Mouse (Mus musculus): ENCODE measurements around the gene Ift80. TPM values are rescaled to one million over a fixed set of nuclear protein-coding genes. Genes with fewer than 3 reads are reported as not detected.
"Not testable (repeated sequence)": the region's sequence is repeated elsewhere in the genome, so short reads cannot be mapped to it uniquely, and the experiment has no call there.

The Ift80 gene
- polyA plus RNA-seq, 1 experiment from 2014 or later, result 13.4 TPM

DNA sequence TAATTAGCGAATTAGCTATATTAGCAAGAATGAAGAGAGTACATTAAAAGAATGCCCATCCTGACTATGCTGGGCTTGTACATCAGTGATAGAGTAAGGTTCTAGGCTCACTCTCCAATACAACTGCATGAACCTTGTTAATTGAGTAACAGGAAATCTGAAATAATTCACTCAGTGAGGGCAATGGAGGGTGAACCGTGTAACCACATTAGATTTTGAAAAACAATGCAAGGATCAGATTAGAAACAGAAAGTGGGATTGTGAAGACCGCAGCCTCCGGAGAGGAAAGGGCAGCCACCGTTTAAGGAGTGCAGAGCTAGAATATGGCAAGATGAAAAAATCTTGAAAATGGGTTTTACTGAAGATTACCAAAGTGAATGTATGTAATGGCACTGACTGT, 36.9 kb upstream of the Ift80 start:
- H3K27ac ChIP-seq (ENCODE audit: low read length), result peak overlapping the region; percentile 48
- peaks cover 17% of the 10 kb centered on the region for H3K4me1 ChIP-seq (ENCODE audit: control insufficient read depth, insufficient read depth, low read length)
- no peaks in the 10 kb centered on the region for H3K27me3 ChIP-seq (ENCODE audit: control insufficient read depth, insufficient read depth, low read length)
- H3K36me3 ChIP-seq (ENCODE audit: control insufficient read depth, insufficient read depth), result peaks cover 7% of the 10 kb centered on the region
- peak overlapping the region; percentile 56 for H3K4me2 ChIP-seq (ENCODE audit: low read depth, low read length)
- H3K4me3 ChIP-seq (ENCODE audit: low read length), result peak overlapping the region; percentile 29
- 54% methylated on average over 5 of the region's 5 CpGs for WGBS
- peak overlapping the region; percentile 41; the same call in 1 of the 2 replicates for H3K9ac ChIP-seq (ENCODE audit: low read length)
- ATAC-seq (replicated peaks; ENCODE audit: extremely low read depth, insufficient read depth, low FRiP score), result no peak
- H3K9me3 ChIP-seq (replicated peaks; ENCODE audit: control insufficient read depth, low read length), result no peaks in the 10 kb centered on the region

DNA sequence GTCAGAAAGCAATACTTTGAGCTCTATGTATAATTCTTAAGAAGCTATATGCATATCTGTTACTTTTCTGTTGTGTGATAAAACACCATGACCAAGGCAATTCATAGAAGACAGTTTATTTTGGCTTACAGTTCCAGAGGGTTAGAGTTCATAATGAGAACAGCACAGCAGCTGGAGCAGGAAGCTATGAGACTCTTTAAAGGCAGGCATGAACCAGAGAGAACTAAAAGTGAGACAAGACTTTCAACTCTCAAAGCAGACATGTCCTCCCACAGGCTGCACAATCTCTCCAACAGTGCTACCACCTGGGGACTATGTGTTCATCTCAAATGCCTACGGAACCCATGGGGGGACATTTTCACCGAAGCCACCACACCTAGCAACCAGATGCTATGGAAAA, 35.7 kb upstream of the Ift80 start:
- H3K27ac ChIP-seq (ENCODE audit: low read length), result peak overlapping the region; percentile 29; the same call in 1 of the 2 replicates
- H3K4me2 ChIP-seq (ENCODE audit: low read depth, low read length), result peak overlapping the region; percentile 4; the same call in 1 of the 2 replicates
- no peak overlapping the region for H3K4me3 ChIP-seq (ENCODE audit: low read length)
- peaks cover 10% of the 10 kb centered on the region for H3K36me3 ChIP-seq (ENCODE audit: control insufficient read depth, insufficient read depth)
- peaks cover 12% of the 10 kb centered on the region; the same call in 1 of the 2 replicates for H3K4me1 ChIP-seq (ENCODE audit: control insufficient read depth, insufficient read depth, low read length)
- no peaks in the 10 kb centered on the region for H3K27me3 ChIP-seq (ENCODE audit: control insufficient read depth, insufficient read depth, low read length)
- H3K9ac ChIP-seq (ENCODE audit: low read length), result no peak overlapping the region
- H3K9me3 ChIP-seq (replicated peaks; ENCODE audit: control insufficient read depth, low read length), result no peaks in the 10 kb centered on the region
- ATAC-seq (replicated peaks; ENCODE audit: extremely low read depth, insufficient read depth, low FRiP score), result no peak
- 89% methylated on average over 2 of the region's 2 CpGs for WGBS

DNA sequence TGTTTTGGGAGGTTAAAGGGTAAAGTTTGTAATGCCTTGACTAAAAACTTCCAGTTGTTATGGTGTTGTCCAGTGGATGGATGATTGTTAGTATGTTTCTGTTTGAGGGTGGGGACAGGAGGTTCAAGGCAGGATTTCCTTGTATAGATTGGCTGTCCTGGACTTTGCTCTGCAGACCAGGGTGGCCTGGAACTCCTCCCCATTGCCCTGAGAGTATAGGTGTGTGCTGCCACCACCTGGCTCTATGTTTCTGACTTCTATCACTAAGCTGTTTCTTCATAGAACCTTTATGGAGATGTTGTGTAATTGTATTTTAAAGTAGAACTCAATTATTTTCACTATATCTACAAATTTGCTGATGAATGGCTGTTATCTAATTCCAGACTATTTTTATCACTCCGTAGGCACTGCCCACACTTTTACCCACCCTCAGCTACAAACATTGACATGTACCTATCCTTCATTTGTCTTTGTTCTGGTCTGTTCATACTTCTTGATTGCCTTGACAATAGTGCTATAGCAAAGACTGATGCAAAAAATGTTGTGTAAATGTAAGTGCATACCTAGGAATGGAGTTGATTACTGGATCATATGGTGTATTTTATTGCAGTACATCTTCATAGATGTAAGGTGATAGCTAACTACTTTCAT, 21.9 kb upstream of the Ift80 start:
- Histone ChIP-seq H3K4me3 (ENCODE audit: low read length) (no peak overlapping the region), H3K27me3 (ENCODE audit: control insufficient read depth, insufficient read depth, low read length) (no peaks in the 10 kb centered on the region), H3K27ac (ENCODE audit: low read length) (no peak overlapping the region), H3K9me3 (replicated peaks; ENCODE audit: control insufficient read depth, low read length) (no peaks in the 10 kb centered on the region), H3K4me2 (ENCODE audit: low read depth, low read length) (no peak overlapping the region), H3K36me3 (ENCODE audit: control insufficient read depth, insufficient read depth) (peaks cover 52% of the 10 kb centered on the region), H3K4me1 (ENCODE audit: control insufficient read depth, insufficient read depth, low read length) (no peaks in the 10 kb centered on the region), H3K9ac (ENCODE audit: low read length) (no peak overlapping the region)
- 79% methylated on average over 1 of the region's 1 CpGs for WGBS
- no peak for ATAC-seq (replicated peaks; ENCODE audit: extremely low read depth, insufficient read depth, low FRiP score)

DNA sequence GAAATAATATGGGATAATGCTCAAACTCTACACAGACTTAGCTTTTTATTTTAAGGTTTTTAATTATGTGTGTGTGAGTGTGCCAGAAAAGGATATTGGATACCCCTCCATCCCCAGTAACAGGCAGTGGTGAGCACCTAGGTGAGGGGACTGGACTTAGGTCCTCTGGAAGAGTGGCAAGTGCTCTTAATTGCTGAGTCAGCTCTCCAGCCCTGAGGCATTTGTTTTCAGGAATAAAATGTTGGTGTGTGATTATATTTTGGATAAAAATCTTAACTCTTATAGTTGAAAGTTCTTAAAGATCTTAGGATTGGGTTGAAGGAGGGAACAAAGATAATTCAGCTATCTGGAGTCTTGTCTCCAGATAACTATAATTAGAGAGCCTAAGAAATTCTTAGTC, 16.4 kb upstream of the Ift80 start:
- H3K9ac ChIP-seq (ENCODE audit: low read length), result no peak overlapping the region
- H3K9me3 ChIP-seq (replicated peaks; ENCODE audit: control insufficient read depth, low read length), result no peaks in the 10 kb centered on the region
- no peak overlapping the region for H3K27ac ChIP-seq (ENCODE audit: low read length)
- H3K4me3 ChIP-seq (ENCODE audit: low read length), result no peak overlapping the region
- no peaks in the 10 kb centered on the region for H3K4me1 ChIP-seq (ENCODE audit: control insufficient read depth, insufficient read depth, low read length)
- no peak for ATAC-seq (replicated peaks; ENCODE audit: extremely low read depth, insufficient read depth, low FRiP score)
- H3K36me3 ChIP-seq (ENCODE audit: control insufficient read depth, insufficient read depth), result peaks cover 44% of the 10 kb centered on the region
- no peak overlapping the region for H3K4me2 ChIP-seq (ENCODE audit: low read depth, low read length)
- no peaks in the 10 kb centered on the region for H3K27me3 ChIP-seq (ENCODE audit: control insufficient read depth, insufficient read depth, low read length)

DNA sequence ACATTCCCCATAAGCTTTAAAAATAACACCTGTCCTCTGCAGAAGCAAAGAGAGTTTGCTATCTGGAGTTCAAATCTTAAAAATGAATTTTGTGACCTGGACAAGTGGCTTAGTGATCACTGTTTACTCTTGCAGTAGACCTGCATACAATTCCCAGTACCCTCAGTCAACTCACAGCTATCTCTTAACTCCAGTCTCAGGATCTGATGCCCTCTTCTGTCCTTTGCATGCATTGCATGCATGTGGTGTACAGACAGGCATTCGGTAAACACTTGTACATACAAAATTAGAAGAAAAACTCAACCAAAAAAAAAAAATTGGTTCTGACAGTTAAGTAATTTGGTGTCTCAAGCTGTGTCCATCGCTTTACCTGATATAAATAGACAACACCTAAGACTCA, 15.9 kb upstream of the Ift80 start:
- H3K4me1 ChIP-seq (ENCODE audit: control insufficient read depth, insufficient read depth, low read length), result no peaks in the 10 kb centered on the region
- no peak overlapping the region for H3K27ac ChIP-seq (ENCODE audit: low read length)
- no peak for ATAC-seq (replicated peaks; ENCODE audit: extremely low read depth, insufficient read depth, low FRiP score)
- H3K4me2 ChIP-seq (ENCODE audit: low read depth, low read length), result no peak overlapping the region
- H3K9ac ChIP-seq (ENCODE audit: low read length), result no peak overlapping the region
- H3K27me3 ChIP-seq (ENCODE audit: control insufficient read depth, insufficient read depth, low read length), result no peaks in the 10 kb centered on the region
- no peak overlapping the region for H3K4me3 ChIP-seq (ENCODE audit: low read length)
- peaks cover 40% of the 10 kb centered on the region for H3K36me3 ChIP-seq (ENCODE audit: control insufficient read depth, insufficient read depth)
- WGBS, result 86% methylated on average over 2 of the region's 2 CpGs
- H3K9me3 ChIP-seq (replicated peaks; ENCODE audit: control insufficient read depth, low read length), result no peaks in the 10 kb centered on the region

DNA sequence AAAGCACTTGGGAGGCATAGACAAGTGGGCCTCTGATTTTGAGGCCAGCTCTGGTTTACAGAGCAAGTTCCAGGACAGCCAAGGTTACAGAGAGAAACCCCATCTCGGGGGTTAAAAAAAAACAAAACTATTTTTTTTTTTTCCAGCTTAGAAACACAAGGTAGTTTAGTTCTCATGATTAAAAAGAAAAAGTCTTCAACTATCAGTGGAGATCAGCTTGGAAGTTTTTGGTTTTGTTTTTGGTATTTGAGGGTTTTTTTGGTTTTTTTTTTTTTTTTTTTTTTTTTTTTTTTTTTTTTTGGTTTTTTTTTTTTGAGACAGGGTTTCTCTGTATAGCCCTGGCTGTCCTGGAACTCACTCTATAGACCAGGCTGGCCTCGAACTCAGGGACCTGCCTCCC, 14.3 kb upstream of the Ift80 start:
- H3K9ac ChIP-seq (ENCODE audit: low read length); H3K4me2 ChIP-seq (ENCODE audit: low read depth, low read length); ATAC-seq (replicated peaks; ENCODE audit: extremely low read depth, insufficient read depth, low FRiP score); H3K27ac ChIP-seq (ENCODE audit: low read length); H3K27me3 ChIP-seq (ENCODE audit: control insufficient read depth, insufficient read depth, low read length); H3K9me3 ChIP-seq (replicated peaks; ENCODE audit: control insufficient read depth, low read length); H3K4me1 ChIP-seq (ENCODE audit: control insufficient read depth, insufficient read depth, low read length); H3K4me3 ChIP-seq (ENCODE audit: low read length): not testable (repeated sequence)
- peaks cover 35% of the 10 kb centered on the region for H3K36me3 ChIP-seq (ENCODE audit: control insufficient read depth, insufficient read depth)
- 97% methylated on average over 2 of the region's 2 CpGs for WGBS

DNA sequence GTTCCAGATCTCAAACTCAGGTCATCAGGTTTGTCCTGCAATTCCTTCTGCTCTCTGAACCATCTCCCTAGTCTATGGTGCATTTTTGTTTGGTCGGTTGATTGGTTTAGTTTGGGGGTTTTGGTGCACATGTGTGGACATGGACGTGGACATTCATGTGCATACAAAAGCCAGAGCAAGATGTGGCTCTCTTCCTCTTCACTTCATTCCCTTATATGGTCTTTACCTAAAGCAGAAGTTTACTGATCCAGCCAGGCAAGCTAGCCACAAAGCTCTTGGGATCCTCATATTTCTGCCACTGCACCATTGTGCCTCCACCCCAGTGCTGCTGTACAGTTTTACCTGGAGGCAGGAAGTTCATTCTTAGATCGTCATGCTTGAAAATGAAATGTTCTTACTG, 12.8 kb upstream of the Ift80 start:
- WGBS, result 90% methylated on average over 3 of the region's 3 CpGs
- Histone ChIP-seq H3K4me2 (ENCODE audit: low read depth, low read length) (no peak overlapping the region), H3K27me3 (ENCODE audit: control insufficient read depth, insufficient read depth, low read length) (no peaks in the 10 kb centered on the region), H3K9me3 (replicated peaks; ENCODE audit: control insufficient read depth, low read length) (no peaks in the 10 kb centered on the region), H3K36me3 (ENCODE audit: control insufficient read depth, insufficient read depth) (peaks cover 30% of the 10 kb centered on the region), H3K4me1 (ENCODE audit: control insufficient read depth, insufficient read depth, low read length) (no peaks in the 10 kb centered on the region), H3K27ac (ENCODE audit: low read length) (no peak overlapping the region), H3K4me3 (ENCODE audit: low read length) (no peak overlapping the region), H3K9ac (ENCODE audit: low read length) (no peak overlapping the region)
- no peak for ATAC-seq (replicated peaks; ENCODE audit: extremely low read depth, insufficient read depth, low FRiP score)

DNA sequence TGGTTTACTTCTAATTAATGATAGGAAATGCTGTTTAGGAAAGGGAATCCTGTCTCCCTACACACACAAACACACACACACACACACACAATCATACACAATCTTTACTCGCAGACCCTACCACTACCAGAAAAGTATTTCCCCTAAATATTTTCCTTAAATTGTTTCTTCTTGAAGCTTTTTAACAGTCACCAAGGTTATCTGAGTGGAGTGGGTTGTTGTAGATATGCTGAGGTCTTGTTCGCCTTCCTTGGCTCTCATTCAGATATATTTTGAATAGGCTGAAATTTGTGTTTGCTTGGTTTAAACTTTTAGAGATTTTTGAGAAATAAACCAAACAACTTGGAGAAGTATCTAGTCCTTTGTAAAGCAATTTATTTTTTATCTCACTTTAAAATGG, 4.5 kb upstream of the Ift80 start:
- Histone ChIP-seq H3K4me3 (ENCODE audit: low read length) (no peak overlapping the region), H3K4me2 (ENCODE audit: low read depth, low read length) (peak overlapping the region; percentile 29; the same call in 1 of the 2 replicates), H3K9ac (ENCODE audit: low read length) (0 out of 2 replicates have a peak overlapping the region, but pooled peaks have one; percentile 18), H3K27ac (ENCODE audit: low read length) (no peak overlapping the region), H3K36me3 (ENCODE audit: control insufficient read depth, insufficient read depth) (peaks cover 4% of the 10 kb centered on the region; the same call in 1 of the 2 replicates), H3K27me3 (ENCODE audit: control insufficient read depth, insufficient read depth, low read length) (no peaks in the 10 kb centered on the region), H3K9me3 (replicated peaks; ENCODE audit: control insufficient read depth, low read length) (no peaks in the 10 kb centered on the region), H3K4me1 (ENCODE audit: control insufficient read depth, insufficient read depth, low read length) (peaks cover 9% of the 10 kb centered on the region)
- ATAC-seq (replicated peaks; ENCODE audit: extremely low read depth, insufficient read depth, low FRiP score), result no peak
- WGBS, result 35% methylated on average over 2 of the region's 2 CpGs

DNA sequence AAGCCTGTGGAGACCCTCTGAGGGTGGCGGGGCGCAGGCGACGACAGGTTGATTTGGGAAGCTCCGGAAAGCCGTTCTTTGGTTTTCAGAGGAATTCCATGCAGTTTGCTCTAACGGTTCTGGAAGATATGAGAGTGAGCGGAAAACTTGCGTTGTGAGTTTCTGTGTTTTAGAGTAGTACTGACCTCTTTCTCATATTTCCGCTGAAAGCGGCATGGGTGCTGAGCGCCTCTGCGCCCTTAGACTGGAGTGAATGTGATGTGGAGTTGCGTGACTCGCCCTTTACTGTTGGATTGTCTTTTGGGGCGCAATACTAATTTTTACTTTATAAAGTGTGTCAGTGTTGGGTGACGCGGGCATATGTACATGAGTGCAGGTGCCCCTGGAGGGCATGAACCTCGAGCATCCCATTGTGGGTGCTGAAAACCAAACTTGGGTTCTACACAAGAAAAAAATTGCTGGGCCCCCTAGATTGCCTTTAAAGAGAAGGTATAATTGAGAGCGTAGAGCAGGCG, 1.9 kb upstream of the Ift80 start:
- Histone ChIP-seq H3K9me3 (replicated peaks; ENCODE audit: control insufficient read depth, low read length) (no peaks in the 10 kb centered on the region), H3K4me2 (ENCODE audit: low read depth, low read length) (peak overlapping the region; percentile 86), H3K36me3 (ENCODE audit: control insufficient read depth, insufficient read depth) (no peaks in the 10 kb centered on the region), H3K4me3 (ENCODE audit: low read length) (peak overlapping the region; percentile 99), H3K27me3 (ENCODE audit: control insufficient read depth, insufficient read depth, low read length) (no peaks in the 10 kb centered on the region), H3K9ac (ENCODE audit: low read length) (peak overlapping the region; percentile 93), H3K4me1 (ENCODE audit: control insufficient read depth, insufficient read depth, low read length) (peaks cover 11% of the 10 kb centered on the region), H3K27ac (ENCODE audit: low read length) (peak overlapping the region; percentile 94)
- 1% methylated on average over 21 of the region's 21 CpGs for WGBS
- no peak for ATAC-seq (replicated peaks; ENCODE audit: extremely low read depth, insufficient read depth, low FRiP score)

Measured in heart, embryonic 16.5 days (tissue).